Mouse (Mus musculus) CH12F3 (cell line): ENCODE data around the gene Prpf6.

Experiments used
- in situ Hi-C: fragments of 300-500 bp; cut with MboI; formaldehyde crosslinking; loops from 2 replicates; pipeline ENCODE4 v1.14.3; 2020; ENCODE audit warnings: low sequenced_read_pairs

Prpf6 gene

GRCm38 (mm10) chr2:181653523-181653922 lies 61.9 kb downstream of the Prpf6 start:
- in situ Hi-C loops = no loop called here

DNA sequence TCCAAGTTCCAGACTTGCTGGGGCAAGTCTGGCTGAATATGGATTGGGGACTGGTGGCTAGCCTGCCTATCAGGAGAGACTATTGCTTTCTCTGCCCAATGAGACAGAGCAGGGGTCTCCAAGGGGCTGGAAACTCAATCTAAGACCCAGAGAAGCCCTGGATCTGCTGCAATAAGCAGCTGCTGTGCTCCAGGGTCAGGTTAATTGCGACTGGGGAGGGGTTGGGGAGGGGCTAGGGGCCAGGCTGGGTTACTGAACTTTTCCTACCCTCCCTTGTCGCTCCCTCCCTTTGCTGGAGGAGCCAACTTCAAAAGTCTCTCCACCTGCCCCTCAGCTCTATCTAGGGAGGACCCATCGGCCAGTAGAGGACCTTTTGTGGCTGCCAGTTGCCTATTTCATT lies 65.1 kb downstream of the Prpf6 start, which contains the start of gene Gm29797:
Gm29797 (plus strand) TSS at position 301 of the 400 bp plus-strand sequence.
- in situ Hi-C loops = no loop called here

- in situ Hi-C loops = no loop called here
Measured at GRCm38 (mm10) chr2:181657441-181657840, 65.8 kb downstream of the Prpf6 start.

GRCm38 (mm10) chr2:181658528-181658927 lies 66.9 kb downstream of the Prpf6 start:
- in situ Hi-C loops = no loop called here

DNA sequence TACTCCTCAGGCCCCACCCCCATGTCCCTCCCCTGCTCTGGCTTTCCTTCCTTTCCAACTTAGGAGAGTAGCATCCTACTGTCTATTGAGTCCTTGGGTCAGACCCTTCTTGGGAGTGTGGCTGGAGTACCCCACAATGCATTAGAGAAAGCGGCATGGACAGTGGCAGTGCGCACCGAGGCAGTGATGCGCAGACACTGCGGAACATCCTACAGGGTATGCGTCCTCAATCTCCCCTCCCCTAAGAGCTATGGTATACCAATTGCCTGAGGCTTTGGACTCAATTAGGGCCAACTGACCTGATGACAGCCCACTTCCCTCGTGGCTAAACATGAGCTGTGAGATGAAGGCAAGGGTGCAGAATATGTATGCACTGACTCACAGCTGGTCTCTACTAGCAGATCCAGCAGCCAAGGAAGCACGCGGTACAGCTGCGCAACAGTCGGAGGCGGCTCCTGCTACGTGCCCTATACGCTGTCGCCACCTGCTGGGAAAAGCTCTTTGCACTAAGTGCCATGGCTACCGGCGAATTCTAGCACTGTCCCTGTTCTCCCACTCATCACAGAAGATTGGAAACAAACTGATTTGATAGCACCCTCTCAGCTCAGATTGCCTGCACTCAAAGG lies 67.4 kb downstream of the Prpf6 start:
- in situ Hi-C loops = no loop called here

- in situ Hi-C loops = no loop called here
Measured at GRCm38 (mm10) chr2:181659609-181660055, 68.0 kb downstream of the Prpf6 start.

GRCm38 (mm10) chr2:181662620-181663297 lies 71.1 kb downstream of the Prpf6 start:
- in situ Hi-C loops = no loop called here

DNA sequence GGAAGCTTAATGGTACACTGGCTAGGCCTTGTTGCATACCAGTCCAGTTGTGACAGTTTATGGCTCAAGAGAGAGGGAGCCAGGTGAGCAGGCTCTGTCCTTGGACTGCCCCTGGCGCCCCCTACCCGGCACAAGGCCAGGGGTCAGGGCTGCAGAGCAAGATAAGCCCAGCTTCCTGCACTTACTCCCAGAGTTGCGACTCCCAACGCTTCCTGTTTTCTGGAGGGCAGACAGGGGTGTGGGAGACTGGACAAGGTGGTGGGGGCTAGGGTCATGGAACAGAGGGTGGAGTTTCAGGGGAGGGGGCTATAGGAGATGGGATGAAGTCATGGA lies 71.6 kb downstream of the Prpf6 start:
- in situ Hi-C loops = no loop called here

DNA sequence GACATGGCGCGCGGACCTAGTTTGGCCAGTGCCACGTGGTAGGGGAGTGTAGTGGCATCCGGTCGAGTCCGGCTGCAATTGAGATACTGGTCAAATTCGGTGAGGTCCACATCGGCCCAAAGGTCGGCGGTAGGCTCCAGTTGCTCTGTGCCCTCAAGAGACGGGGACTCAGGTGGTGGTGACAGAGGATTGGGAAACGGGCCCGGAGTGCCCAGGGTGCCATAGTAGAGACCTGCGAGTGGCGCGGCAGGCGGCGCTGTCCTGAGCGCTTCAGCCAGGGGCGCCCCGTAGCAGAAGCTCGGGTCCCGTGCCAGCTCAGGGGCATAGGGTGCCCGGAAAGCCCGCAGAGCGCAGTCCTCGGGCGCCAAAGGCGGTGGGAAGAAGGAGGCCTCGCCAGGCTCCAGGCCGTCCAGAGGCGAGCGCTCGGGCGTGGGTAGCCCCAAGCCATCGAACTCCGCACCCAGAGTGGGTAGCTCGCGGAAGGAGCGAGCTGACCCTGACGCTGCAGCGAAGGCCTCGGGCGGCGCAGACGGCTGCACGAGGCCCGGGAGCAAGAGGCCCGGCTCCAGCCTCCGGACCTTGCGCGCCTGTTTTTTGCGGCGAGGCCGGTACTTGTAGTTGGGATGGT lies 78.7 kb downstream of the Prpf6 start:
- in situ Hi-C loops = no loop called here

DNA sequence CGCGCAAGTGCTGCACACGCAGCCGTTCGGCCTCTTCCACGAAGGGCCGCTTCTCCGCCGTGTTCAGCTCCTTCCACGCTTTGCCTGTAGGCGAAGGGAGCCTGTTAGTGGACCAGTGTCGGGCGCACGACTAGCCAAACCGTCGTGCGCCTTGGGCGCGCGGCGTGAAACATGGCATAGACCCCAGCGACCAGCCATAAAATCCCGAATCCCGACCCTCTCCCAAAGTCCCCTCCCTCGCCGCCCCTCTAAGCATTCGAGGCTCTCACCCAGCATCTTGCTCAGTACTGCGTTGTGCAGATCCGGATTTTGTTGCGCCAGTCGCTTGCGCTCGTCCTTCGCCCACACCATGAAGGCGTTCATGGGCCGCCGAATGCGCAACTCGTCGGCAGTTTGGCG lies 79.2 kb downstream of the Prpf6 start:
- in situ Hi-C loops = no loop called here

- in situ Hi-C loops = no loop called here
Measured at GRCm38 (mm10) chr2:181671326-181671725, 79.7 kb downstream of the Prpf6 start, which contains the start of gene Sox18. Gene Sox18, minus strand, starts transcription at chr2:181671640.

DNA sequence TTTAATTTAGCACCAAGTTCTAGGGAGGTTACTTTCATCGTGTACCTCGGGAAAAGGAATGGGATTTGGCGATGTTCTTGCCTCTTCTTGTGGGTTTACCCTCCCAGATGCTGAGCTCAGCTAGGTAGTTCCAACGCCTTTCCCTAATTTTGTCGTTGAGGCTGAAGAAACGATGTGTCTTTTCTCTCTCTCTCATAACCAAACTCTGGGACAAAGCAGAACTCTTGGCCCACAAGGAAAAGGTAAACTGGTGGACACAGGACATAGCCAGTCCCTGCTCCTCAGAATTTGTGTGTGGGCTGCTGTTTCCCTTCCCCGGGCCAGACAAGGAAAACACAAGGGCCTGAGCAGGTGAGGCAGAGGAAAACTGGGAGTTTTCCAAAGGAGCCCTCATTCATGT lies 80.3 kb downstream of the Prpf6 start:
- in situ Hi-C loops = no loop called here

DNA sequence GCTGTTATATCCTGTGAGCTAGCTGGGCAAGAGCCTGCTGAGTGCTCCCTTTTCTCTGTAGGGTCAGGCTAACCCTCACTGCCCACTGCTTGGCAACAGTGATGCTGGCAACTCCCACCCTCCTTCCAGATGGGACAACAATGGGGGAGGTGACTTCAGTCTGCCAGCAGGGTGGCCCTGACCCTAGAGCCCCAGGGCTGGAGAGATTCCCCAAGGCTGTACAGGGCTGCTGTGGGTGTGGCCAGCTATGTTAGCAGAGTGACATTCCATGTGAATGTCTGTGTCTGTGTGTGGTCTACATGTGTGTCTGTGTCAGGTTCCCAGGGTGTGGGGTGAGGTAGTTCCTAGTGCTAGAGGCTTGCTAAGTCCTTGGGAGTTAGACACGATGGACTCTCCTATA lies 81.8 kb downstream of the Prpf6 start:
- in situ Hi-C loops = no loop called here

GRCm38 (mm10) chr2:181674934-181675333 lies 83.3 kb downstream of the Prpf6 start:
- in situ Hi-C loops = no loop called here

DNA sequence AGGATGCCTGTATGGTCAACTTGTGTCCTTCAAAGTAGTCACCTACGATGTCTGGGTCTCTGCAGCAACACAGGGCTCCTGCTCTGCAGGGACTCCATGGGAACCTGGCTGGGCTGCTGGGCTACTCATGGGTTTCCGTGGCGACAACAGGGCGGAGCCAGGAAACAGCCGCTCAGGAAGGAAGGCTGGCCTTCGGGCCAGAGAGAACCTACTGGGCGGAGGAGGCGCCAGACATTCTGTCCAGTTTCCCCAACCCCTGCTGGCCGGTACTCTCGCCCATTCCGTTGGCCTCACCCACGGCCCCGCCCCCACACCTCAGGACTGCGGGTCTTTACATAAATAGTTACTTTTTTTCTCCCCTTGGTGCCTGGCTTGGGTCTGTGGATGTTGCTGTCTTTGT lies 83.8 kb downstream of the Prpf6 start:
- in situ Hi-C loops = no loop called here

GRCm38 (mm10) chr2:181676424-181676823 lies 84.8 kb downstream of the Prpf6 start:
- in situ Hi-C loops = no loop called here

GRCm38 (mm10) chr2:181677096-181677754 lies 85.6 kb downstream of the Prpf6 start:
- in situ Hi-C loops = no loop called here

DNA sequence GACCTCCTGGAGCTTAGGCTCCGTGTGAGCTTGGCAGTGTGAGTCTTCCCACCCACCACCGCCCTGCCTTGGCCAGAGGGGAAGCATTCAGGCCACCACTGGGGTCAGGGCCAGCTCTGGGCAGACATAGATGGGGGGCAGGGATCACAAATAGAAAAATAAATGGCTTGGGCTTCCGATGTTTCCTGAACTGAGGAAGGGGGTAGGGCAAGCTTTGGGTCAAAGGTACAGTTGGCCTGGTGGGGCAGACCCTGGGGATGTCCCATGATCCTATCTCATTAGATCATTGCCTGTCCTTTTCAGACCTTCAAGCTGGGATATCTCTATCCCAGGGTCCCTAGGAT lies 86.1 kb downstream of the Prpf6 start:
- in situ Hi-C loops = no loop called here

DNA sequence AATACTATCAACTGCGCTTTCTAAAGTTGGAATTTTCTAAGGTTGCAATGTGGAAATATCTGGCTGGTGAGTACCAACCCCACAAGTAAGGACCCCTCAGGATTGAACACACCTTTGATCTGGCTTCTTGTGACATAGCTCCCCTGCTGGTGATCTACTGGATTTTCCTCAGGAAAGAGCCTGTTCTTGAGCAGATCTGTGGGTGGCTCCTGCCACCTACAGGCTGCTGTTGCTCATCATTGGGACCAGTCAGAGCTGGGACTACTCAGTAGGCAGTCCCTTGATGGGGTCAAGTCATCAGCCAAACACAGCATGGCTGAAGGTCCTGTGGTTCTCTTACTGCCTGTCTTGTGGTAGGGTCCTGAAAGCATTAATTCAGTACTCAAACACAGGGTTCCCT lies 87.1 kb downstream of the Prpf6 start:
- in situ Hi-C loops = no loop called here

DNA sequence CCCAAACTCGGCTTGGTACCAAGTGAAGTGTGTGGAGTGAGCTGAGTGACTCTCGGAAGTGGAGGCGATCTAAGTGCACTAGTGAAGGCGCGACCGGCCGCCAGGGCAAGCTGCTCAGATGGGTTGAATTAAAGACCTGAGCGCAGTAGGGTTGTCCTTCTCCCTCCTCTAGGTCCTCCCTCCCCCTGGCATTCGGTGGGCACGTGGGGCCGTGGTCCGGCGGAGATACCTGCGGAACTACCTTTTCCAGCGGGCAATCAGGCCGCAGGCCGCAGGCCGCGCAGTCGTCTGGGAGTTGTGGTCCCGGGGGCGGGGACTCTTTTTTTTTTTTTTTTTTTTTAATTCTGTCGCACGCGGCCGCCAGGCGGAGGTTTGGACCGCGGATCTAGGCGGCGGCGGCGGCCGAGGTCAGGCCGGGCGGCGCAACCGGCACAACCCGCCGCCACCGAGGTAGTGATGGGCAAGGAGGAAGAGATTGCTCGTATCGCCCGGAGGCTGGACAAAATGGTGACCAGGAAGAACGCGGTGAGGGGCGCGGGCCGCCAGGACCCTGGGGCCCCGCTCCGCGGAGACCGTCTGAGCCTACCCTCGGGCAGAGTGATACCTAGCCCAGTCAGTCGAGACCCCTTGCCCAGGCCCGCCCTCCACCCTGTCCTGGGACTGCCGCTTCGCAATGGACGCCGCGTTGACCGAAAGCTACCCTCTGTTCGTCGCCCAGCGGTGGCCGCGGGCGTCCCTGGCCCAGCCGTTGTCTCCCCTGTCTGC lies 88.5 kb downstream of the Prpf6 start, which contains the start of gene Tcea2:
Tcea2 (plus strand) TSS at position 360 of the 765 bp plus-strand sequence.
- in situ Hi-C loops = no loop called here

- in situ Hi-C loops = no loop called here
Measured at GRCm38 (mm10) chr2:181680716-181681117, 89.0 kb downstream of the Prpf6 start.
